Mouse (Mus musculus) G1E (cell line): Measurements from ENCODE around the gene Tmem18. TPM values are rescaled to one million over a fixed set of nuclear protein-coding genes. Genes with fewer than 3 reads are reported as not detected.

Experiments
- ATAC-seq: 2 replicates; pipeline ENCODE4 v1.8.0; 2016; ENCODE audit warnings: mild to moderate bottlenecking; ENCODE audit not compliant: insufficient number of reproducible peaks, poor library complexity, low FRiP score, severe bottlenecking; ENCODE audit errors: extremely low read depth
- DNase-seq: peaks from one replicate; pipeline ENCODE4 v3.0.0; 2012; ENCODE audit warnings: low spot score
- H3K27me3 ChIP-seq: 2 replicates; pipeline ENCODE4 v1.6.1; 2012; ENCODE audit warnings: mild to moderate bottlenecking, low read length, inconsistent platforms; ENCODE audit not compliant: insufficient read depth
- H3K36me3 ChIP-seq: replicated peaks from 2 replicates; pipeline ENCODE3; 2012; ENCODE audit warnings: mild to moderate bottlenecking, inconsistent platforms
- H3K4me1 ChIP-seq: 2 replicates; pipeline ENCODE4 v1.6.1; 2012; ENCODE audit warnings: low read depth, low read length, inconsistent platforms, mixed read lengths; ENCODE audit not compliant: insufficient read depth
- H3K4me3 ChIP-seq: 2 replicates; pipeline ENCODE4 v1.5.1; 2012; ENCODE audit warnings: low read depth, mild to moderate bottlenecking, inconsistent platforms, low read length, moderate library complexity, mixed read lengths
- H3K9me3 ChIP-seq: replicated peaks from 2 replicates; pipeline ENCODE4 v1.6.1; 2012; ENCODE audit warnings: inconsistent platforms
- CTCF ChIP-seq: IDR thresholded peaks from 2 replicates; pipeline ENCODE4 v1.5.1; 2012; ENCODE audit warnings: low read depth, low read length, inconsistent platforms, mixed read lengths
- GATA1 ChIP-seq: IDR thresholded peaks from 2 replicates; pipeline ENCODE4 v1.6.1; 2012; ENCODE audit warnings: borderline replicate concordance, low read length, inconsistent platforms, mixed read lengths
- GATA2 ChIP-seq: IDR thresholded peaks from 2 replicates; pipeline ENCODE4 v1.6.1; 2012; ENCODE audit warnings: low read depth, low read length, inconsistent platforms, borderline replicate concordance
- POLR2AphosphoS5 ChIP-seq: IDR thresholded peaks from 2 replicates; pipeline ENCODE4 v1.6.1; 2012; ENCODE audit warnings: low read depth, low read length, inconsistent platforms; ENCODE audit not compliant: insufficient replicate concordance
- TAL1 ChIP-seq: conservative IDR thresholded peaks from 2 replicates; pipeline ENCODE4 v1.6.1; 2012; ENCODE audit warnings: low read depth, low read length, inconsistent platforms, mixed read lengths
- polyA plus RNA-seq: library from polyadenylated mRNA; stranded (reverse); fragments of >175 nt; gene quantifications from 2 replicates; pipeline ENCODE4 v1.2.3, GENCODE M21; 2012
- total RNA-seq, 2 experiments: library from RNA; stranded (forward) in 1 of 2; stranded (reverse) in 1 of 2; fragments of 200-1000 nt in 1 of 2; fragments of >200 nt in 1 of 2; fragmentation: Nextera tagmentation in 1 of 2; gene quantifications; 2 replicates each; pipeline ENCODE4 v1.2.3; 2014 to 2017

Tmem18 gene
- total and polyA plus RNA-seq, 3 experiments = 3.4 to 55.6 (median 54.6) TPM

DNA sequence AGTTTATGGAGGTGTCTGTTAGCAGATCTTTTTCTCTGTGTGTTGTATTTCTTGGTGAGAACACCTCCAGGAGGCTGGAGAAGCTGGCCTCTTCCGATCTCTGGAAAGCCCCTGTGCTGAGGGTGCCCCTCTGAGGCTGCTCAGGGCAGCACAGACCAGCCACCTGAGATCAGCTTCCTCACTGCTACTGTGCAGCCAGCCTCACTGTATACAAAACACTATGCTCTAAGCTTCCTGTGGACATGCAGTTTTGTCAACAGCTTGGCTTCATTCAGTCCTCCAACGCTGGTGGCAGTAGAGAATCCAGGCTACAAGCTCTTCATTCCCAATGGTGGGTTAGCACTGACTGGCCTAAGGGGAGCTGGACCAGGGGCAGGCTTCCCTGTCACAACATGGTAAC, 15.8 kb downstream of the Tmem18 start:
- Histone ChIP-seq H3K36me3 (no peaks in the 10 kb centered on the region), H3K4me1 (no peaks in the 10 kb centered on the region; the same call in 1 of the 2 replicates), H3K27me3 (peaks cover 2% of the 10 kb centered on the region; the same call in 1 of the 2 replicates), H3K9me3 (no peaks in the 10 kb centered on the region), H3K4me3 (no peak overlapping the region)
- DNase-seq = no peak
- TF ChIP-seq POLR2AphosphoS5 = no peak
- no peak for TF ChIP-seq GATA2
- TF ChIP-seq GATA1 = no peak
- no peak for TF ChIP-seq TAL1
- no peak for TF ChIP-seq CTCF
- ATAC-seq = no peak

DNA sequence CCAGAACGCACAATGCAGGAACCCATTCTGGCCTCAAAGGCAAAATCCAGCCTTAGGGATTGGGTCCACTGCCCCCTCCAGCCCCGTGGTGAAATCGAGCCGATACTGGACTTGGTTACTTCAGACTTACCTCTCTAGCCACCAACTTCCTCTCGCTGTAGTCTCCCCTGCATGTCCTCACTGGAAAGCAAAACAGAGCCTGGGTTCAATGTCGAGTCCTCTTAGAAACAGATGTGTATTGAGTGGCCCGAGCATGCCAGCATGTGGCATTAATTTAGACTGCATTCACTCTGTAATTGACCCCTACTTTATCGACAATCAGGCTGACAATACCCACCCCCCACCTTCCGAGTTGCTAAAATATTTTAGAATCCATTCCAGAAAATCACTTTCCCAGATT, 19.8 kb downstream of the Tmem18 start:
- no peak overlapping the region for H3K4me3 ChIP-seq
- no peaks in the 10 kb centered on the region for H3K9me3 ChIP-seq
- H3K4me1 ChIP-seq = no peaks in the 10 kb centered on the region
- TF ChIP-seq CTCF = no peak
- no peak for TF ChIP-seq POLR2AphosphoS5
- no peak for TF ChIP-seq GATA1
- no peak for TF ChIP-seq TAL1
- no peak for TF ChIP-seq GATA2
- ATAC-seq (no peak), DNase-seq (no peak)
- H3K36me3 ChIP-seq = no peaks in the 10 kb centered on the region
- H3K27me3 ChIP-seq = no peaks in the 10 kb centered on the region

DNA sequence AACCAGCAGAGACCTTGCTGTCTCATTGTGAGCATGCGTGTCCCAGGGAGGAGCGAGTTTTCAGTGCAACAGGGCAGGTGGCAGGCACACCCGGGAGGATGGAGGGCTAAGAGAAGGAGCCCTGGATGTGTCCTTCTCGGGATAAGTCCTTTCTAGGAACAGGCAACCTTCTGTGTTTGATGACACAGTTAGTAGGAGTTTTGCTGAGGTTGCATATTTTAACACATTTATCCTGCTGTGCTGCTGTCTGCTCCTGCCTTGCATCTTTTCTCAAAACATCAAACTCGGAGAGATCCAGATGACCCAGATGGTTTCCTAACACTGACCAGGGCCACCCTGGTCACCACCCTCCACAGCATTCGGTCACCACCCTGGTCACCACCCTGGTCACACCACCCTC, 20.6 kb downstream of the Tmem18 start:
- no peak for TF ChIP-seq GATA1
- TF ChIP-seq TAL1 = no peak
- no peak for TF ChIP-seq POLR2AphosphoS5
- TF ChIP-seq GATA2 = no peak
- TF ChIP-seq CTCF = no peak
- Histone ChIP-seq H3K4me3 (no peak overlapping the region), H3K9me3 (no peaks in the 10 kb centered on the region), H3K4me1 (no peaks in the 10 kb centered on the region), H3K36me3 (no peaks in the 10 kb centered on the region), H3K27me3 (no peaks in the 10 kb centered on the region)
- DNase-seq = no peak
- ATAC-seq = no peak

DNA sequence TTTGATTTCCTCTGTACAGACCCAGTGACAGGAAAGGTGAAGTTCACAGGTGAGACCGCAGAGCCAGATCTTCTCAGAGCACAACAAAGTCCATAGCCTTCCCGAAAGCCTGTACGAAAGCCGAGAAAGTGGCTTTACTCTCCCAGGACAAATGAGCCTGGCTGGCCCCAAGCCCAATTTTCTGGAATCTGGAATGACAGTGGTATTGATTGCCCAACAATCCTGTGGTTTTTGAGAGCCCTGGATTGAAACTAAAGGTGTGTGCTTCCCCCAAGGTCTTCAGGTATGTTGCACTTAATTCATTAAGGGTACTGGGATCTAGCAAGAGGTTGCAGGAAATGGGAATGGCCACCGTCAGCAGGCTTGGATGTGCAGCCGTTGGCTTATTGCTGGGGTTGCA, 21.7 kb downstream of the Tmem18 start:
- Histone ChIP-seq H3K4me3 (no peak overlapping the region), H3K4me1 (no peaks in the 10 kb centered on the region), H3K36me3 (no peaks in the 10 kb centered on the region), H3K27me3 (no peaks in the 10 kb centered on the region), H3K9me3 (no peaks in the 10 kb centered on the region)
- ATAC-seq = no peak
- no peak for DNase-seq
- no peak for TF ChIP-seq GATA1
- no peak for TF ChIP-seq CTCF
- TF ChIP-seq POLR2AphosphoS5 = no peak
- no peak for TF ChIP-seq GATA2
- TF ChIP-seq TAL1 = no peak

DNA sequence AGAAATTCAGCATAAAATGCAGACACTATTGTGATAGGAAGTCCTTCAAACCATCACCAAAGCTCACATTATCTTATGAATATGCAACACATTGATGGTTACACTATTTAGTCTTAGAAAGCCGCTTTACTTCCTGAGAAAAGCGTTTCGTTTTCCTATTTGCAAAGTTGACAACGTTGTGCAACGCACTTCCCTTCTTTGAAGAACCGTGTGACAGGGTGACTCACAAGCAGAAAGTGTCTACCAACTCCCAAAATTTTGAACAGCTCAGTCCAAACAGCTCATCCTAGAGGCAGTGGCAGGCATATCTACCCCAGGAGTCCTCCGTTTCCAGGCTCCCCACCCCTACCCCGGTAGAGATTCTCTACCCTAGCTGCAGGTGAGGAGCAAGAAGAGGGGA, 22.5 kb downstream of the Tmem18 start:
- no peak overlapping the region for H3K4me3 ChIP-seq
- no peaks in the 10 kb centered on the region for H3K4me1 ChIP-seq
- no peak for ATAC-seq
- DNase-seq = no peak
- no peak for TF ChIP-seq CTCF
- H3K27me3 ChIP-seq = no peaks in the 10 kb centered on the region
- H3K9me3 ChIP-seq = no peaks in the 10 kb centered on the region
- H3K36me3 ChIP-seq = no peaks in the 10 kb centered on the region

- Histone ChIP-seq H3K9me3 (no peaks in the 10 kb centered on the region), H3K27me3 (no peaks in the 10 kb centered on the region), H3K4me3 (no peak overlapping the region), H3K4me1 (no peaks in the 10 kb centered on the region), H3K36me3 (no peaks in the 10 kb centered on the region)
- no peak for DNase-seq
- TF ChIP-seq CTCF (no peak), GATA1 (no peak), TAL1 (no peak)
- ATAC-seq = no peak
These were observed 34.2 kb downstream of the Tmem18 start for GRCm38 (mm10) chr12:30618425-30618824.

- ATAC-seq (no peak), DNase-seq (no peak)
- Histone ChIP-seq H3K9me3 (0 out of 2 replicates have a peak, but pooled peaks cover 5% of the 10 kb centered on the region), H3K4me3 (no peak overlapping the region), H3K36me3 (no peaks in the 10 kb centered on the region), H3K27me3 (no peaks in the 10 kb centered on the region), H3K4me1 (no peaks in the 10 kb centered on the region)
- no peak for TF ChIP-seq TAL1
- TF ChIP-seq GATA1 = no peak
- no peak for TF ChIP-seq CTCF
- no peak for TF ChIP-seq POLR2AphosphoS5
- TF ChIP-seq GATA2 = no peak
These were observed 44.2 kb downstream of the Tmem18 start for GRCm38 (mm10) chr12:30628466-30628865.
